Mouse (Mus musculus): ENCODE results near the gene Pla2g15.

Pla2g15 gene

GRCm38 (mm10) chr8:106149801-106150652 lies at the start of gene Pla2g15:
Gene Pla2g15, plus strand, starts transcription at chr8:106150399.
- in situ Hi-C loops (cut with MseI, MboI): no loop called here

- in situ Hi-C loops (cut with MseI, MboI): no loop called here
Measured at GRCm38 (mm10) chr8:106102321-106102720, 47.9 kb upstream of the Pla2g15 start.

- in situ Hi-C loops (cut with MseI, MboI): no loop called here
Measured at GRCm38 (mm10) chr8:106103888-106104287, 46.3 kb upstream of the Pla2g15 start.

- in situ Hi-C loops (cut with MseI, MboI): no loop called here
Measured at GRCm38 (mm10) chr8:106106193-106106592, 44.0 kb upstream of the Pla2g15 start.

GRCm38 (mm10) chr8:106108080-106108479 lies 42.1 kb upstream of the Pla2g15 start:
- in situ Hi-C loops (cut with MseI, MboI): no loop called here

- in situ Hi-C loops (cut with MseI, MboI): no loop called here
Measured at GRCm38 (mm10) chr8:106108729-106109128, 41.5 kb upstream of the Pla2g15 start.

- in situ Hi-C loops (cut with MseI, MboI): no loop called here
Measured at GRCm38 (mm10) chr8:106112041-106112440, 38.2 kb upstream of the Pla2g15 start.

GRCm38 (mm10) chr8:106112514-106112913 lies 37.7 kb upstream of the Pla2g15 start:
- in situ Hi-C loops (cut with MseI, MboI): no loop called here

GRCm38 (mm10) chr8:106115897-106116296 lies 34.3 kb upstream of the Pla2g15 start:
- in situ Hi-C loops (cut with MseI, MboI): no loop called here

GRCm38 (mm10) chr8:106123443-106123842 lies 26.8 kb upstream of the Pla2g15 start:
- in situ Hi-C loops (cut with MseI, MboI): no loop called here

GRCm38 (mm10) chr8:106126055-106126454 lies 24.1 kb upstream of the Pla2g15 start:
- in situ Hi-C loops (cut with MseI, MboI): no loop called here

- in situ Hi-C loops (cut with MseI, MboI): no loop called here
Measured at GRCm38 (mm10) chr8:106127054-106127453, 23.1 kb upstream of the Pla2g15 start.

- in situ Hi-C loops (cut with MseI, MboI): no loop called here
Measured at GRCm38 (mm10) chr8:106127882-106128410, 22.3 kb upstream of the Pla2g15 start.

GRCm38 (mm10) chr8:106129232-106129930 lies 20.8 kb upstream of the Pla2g15 start:
- in situ Hi-C loops (cut with MseI, MboI): no loop called here

GRCm38 (mm10) chr8:106129997-106130396 lies 20.2 kb upstream of the Pla2g15 start:
- in situ Hi-C loops (cut with MseI, MboI): no loop called here

GRCm38 (mm10) chr8:106130505-106130904 lies 19.7 kb upstream of the Pla2g15 start:
- in situ Hi-C loops (cut with MseI, MboI): no loop called here

- in situ Hi-C loops (cut with MseI, MboI): no loop called here
Measured at GRCm38 (mm10) chr8:106131021-106131420, 19.2 kb upstream of the Pla2g15 start.

GRCm38 (mm10) chr8:106131488-106132222 lies 18.5 kb upstream of the Pla2g15 start:
- in situ Hi-C loops (cut with MseI, MboI): no loop called here

- in situ Hi-C loops (cut with MseI, MboI): no loop called here
Measured at GRCm38 (mm10) chr8:106132356-106132755, 17.8 kb upstream of the Pla2g15 start.

GRCm38 (mm10) chr8:106133526-106133925 lies 16.7 kb upstream of the Pla2g15 start:
- in situ Hi-C loops (cut with MseI, MboI): no loop called here

- in situ Hi-C loops (cut with MseI, MboI): no loop called here
Measured at GRCm38 (mm10) chr8:106133946-106134345, 16.3 kb upstream of the Pla2g15 start.
